Mouse (Mus musculus): ENCODE results near the gene Ube2f. TPM values are rescaled to one million over a fixed set of nuclear protein-coding genes. Genes with fewer than 3 reads are reported as not detected.

Gene Ube2f
- polyA plus RNA-seq, 1 experiment from 2014 or later: 99.4 TPM

GRCm38 (mm10) chr1:91325488-91326042, 75.5 kb downstream of the Ube2f start:
- Histone ChIP-seq H3K36me3 (ENCODE audit: inconsistent target) (no peaks in the 10 kb centered on the region), H3K27ac (no peak overlapping the region), H3K79me2 (ENCODE audit: inconsistent target) (no peaks in the 10 kb centered on the region), H3K4me3 (ENCODE audit: inconsistent target) (no peak overlapping the region)
- 74% methylated on average over 4 of the region's 4 CpGs for WGBS (ENCODE audit: missing documents)

GRCm38 (mm10) chr1:91332102-91332501, 82.0 kb downstream of the Ube2f start:
- Histone ChIP-seq H3K79me2 (ENCODE audit: inconsistent target) (no peaks in the 10 kb centered on the region), H3K27ac (no peak overlapping the region), H3K4me3 (ENCODE audit: inconsistent target) (no peak overlapping the region), H3K36me3 (ENCODE audit: inconsistent target) (no peaks in the 10 kb centered on the region)
- WGBS (ENCODE audit: missing documents): 81% methylated on average over 4 of the region's 4 CpGs

GRCm38 (mm10) chr1:91333582-91333981, 83.5 kb downstream of the Ube2f start:
- Histone ChIP-seq H3K79me2 (ENCODE audit: inconsistent target) (no peaks in the 10 kb centered on the region), H3K27ac (no peak overlapping the region), H3K4me3 (ENCODE audit: inconsistent target) (no peak overlapping the region), H3K36me3 (ENCODE audit: inconsistent target) (no peaks in the 10 kb centered on the region)

GRCm38 (mm10) chr1:91337355-91337754, 87.3 kb downstream of the Ube2f start:
- no peak overlapping the region for H3K4me3 ChIP-seq (ENCODE audit: inconsistent target)
- WGBS (ENCODE audit: missing documents): 82% methylated on average over 7 of the region's 7 CpGs
- no peak overlapping the region for H3K27ac ChIP-seq
- H3K79me2 ChIP-seq (ENCODE audit: inconsistent target): no peaks in the 10 kb centered on the region
- no peaks in the 10 kb centered on the region for H3K36me3 ChIP-seq (ENCODE audit: inconsistent target)

Other genes starting within 250 kb of the Ube2f start
- 0.10 to 0.59 TPM in 2 of 3 replicates, not detected in the other for gene Rbm44, start 105.2 kb upstream of the Ube2f start, polyA plus RNA-seq (2018)
- gene Ramp1, start 70.5 kb upstream of the Ube2f start, polyA plus RNA-seq (2018): 1.4 to 9.6 TPM (median 1.5 TPM) in 3 replicates
- gene Scly, start 48.0 kb downstream of the Ube2f start, polyA plus RNA-seq (2018): 58.6 to 82.9 TPM (median 66.5 TPM) in 3 replicates
- not detected in 3 replicates for gene Espnl, start 71.8 kb downstream of the Ube2f start, polyA plus RNA-seq (2018)
- gene Klhl30, start 100.7 kb downstream of the Ube2f start, polyA plus RNA-seq (2018): not detected in 3 replicates
- gene Erfe, start 116.1 kb downstream of the Ube2f start, polyA plus RNA-seq (2018): not detected in 3 replicates
- 31.1 to 39.6 TPM (median 37.3 TPM) in 3 replicates for gene Ilkap, start 148.5 kb downstream of the Ube2f start, polyA plus RNA-seq (2018)
- gene Hes6, start 163.7 kb downstream of the Ube2f start, polyA plus RNA-seq (2018): 10.1 to 23.1 TPM (median 15.9 TPM) in 3 replicates
- gene Per2, start 209.0 kb downstream of the Ube2f start, polyA plus RNA-seq (2018): 0.40 to 0.49 TPM (median 0.47 TPM) in 3 replicates
- gene Traf3ip1, start 244.3 kb downstream of the Ube2f start, polyA plus RNA-seq (2018): 2.7 to 4.3 TPM (median 3.1 TPM) in 3 replicates